Mouse (Mus musculus): ENCODE measurements around the gene Mnd1. TPM values are rescaled to one million over a fixed set of nuclear protein-coding genes. Genes with fewer than 3 reads are reported as not detected.

Mnd1 gene
- polyA plus RNA-seq, 1 experiment from 2014 or later, result 8.7 TPM

DNA sequence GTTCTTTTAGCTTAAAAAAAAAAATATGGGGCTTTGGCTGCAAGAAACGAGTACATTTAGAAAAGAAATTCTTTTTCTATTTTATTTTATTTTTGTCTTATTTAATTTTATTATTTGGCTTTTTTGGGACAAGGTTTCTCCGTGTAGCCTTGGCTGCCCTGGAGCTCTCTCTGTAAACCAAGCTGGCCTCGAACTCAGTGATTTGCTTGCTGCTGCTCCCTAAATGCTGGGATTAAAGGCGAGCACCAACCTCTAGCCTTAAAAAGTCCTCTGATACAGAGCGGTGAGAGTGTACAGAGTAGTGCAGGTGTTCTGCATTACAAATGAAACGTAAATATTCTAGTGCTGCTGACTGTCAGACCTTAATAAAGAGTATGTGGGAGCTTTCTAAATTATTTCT lies 519 bp upstream of the Mnd1 start:
- no peaks in the 10 kb centered on the region for H3K36me3 ChIP-seq
- WGBS (ENCODE audit: insufficient replicate concordance), result 57% methylated on average over 6 of the region's 6 CpGs
- no peaks in the 10 kb centered on the region for H3K27me3 ChIP-seq

DNA sequence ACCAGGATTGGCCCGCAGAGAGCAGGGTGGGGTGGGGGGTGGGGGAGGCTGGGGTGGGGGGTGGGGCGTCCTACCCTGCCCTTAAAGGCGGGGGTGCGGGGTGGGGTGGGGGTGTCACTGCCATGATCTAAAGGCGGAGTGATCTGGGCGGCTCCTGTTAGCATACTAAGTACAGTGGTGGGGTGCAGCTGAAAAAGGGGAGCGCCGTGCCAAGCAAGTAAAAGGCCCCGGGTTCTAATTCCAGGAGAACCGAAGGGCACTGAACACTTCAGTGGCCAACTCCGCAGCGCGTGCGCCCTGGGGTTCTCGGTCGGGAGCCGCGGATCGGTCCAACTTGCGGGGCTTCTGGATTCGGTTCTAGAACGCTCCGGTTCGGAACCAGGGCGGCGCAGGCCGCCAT lies 440 bp downstream of the Mnd1 start:
- peak overlapping the region; percentile 74 for H3K4me3 ChIP-seq (replicated peaks)
- peak overlapping the region; percentile 89 for H3K27ac ChIP-seq
- H3K4me1 ChIP-seq (replicated peaks), result peaks cover 19% of the 10 kb centered on the region
- DNase-seq, result no peak
- H3K27me3 ChIP-seq, result no peaks in the 10 kb centered on the region
- peak overlapping the region; percentile 92 for H3K9ac ChIP-seq
- no peaks in the 10 kb centered on the region for H3K36me3 ChIP-seq
- peak overlapping the region; percentile 100 for H3K4me2 ChIP-seq
- ATAC-seq (ENCODE audit: low read depth), result peak; percentile 77
- under 1% methylated on average over 25 of the region's 27 CpGs for WGBS (ENCODE audit: insufficient replicate concordance)
- no peaks in the 10 kb centered on the region for H3K9me3 ChIP-seq (replicated peaks)

More for the DNA sequence above, 519 bp upstream of the Mnd1 start:
- Histone ChIP-seq H3K4me2 (peak overlapping the region; percentile 100), H3K9me3 (replicated peaks) (no peaks in the 10 kb centered on the region), H3K4me3 (replicated peaks) (peak overlapping the region; percentile 74), H3K9ac (no peak overlapping the region), H3K4me1 (replicated peaks) (peaks cover 19% of the 10 kb centered on the region), H3K27ac (no peak overlapping the region)
- ATAC-seq (ENCODE audit: low read depth) (no peak), DNase-seq (no peak)

DNA sequence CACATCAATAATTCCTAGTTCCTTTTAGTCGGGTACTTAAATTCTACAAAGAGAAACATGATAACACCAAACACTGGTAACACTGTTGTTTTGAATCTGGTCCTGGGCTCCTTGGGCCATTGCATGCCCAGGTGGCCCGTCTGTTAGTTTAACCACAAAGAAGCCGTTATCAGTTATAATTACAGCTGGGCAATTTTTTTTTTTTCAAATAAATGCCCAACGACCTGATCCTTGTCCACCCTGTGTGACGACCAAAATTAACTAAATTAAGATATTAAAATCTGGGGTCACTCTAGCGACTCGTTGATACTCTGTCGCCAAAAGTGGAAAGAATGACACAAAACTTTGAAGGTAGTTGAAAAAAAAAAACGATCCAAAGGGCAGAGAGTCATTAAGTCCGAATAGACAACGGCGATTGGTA lies 855 bp downstream of the Mnd1 start:
- no peak for ATAC-seq (ENCODE audit: low read depth)
- no peak for DNase-seq
- Histone ChIP-seq H3K36me3 (no peaks in the 10 kb centered on the region), H3K27ac (peak overlapping the region; percentile 73), H3K4me3 (replicated peaks) (peak overlapping the region; percentile 74), H3K9me3 (replicated peaks) (no peaks in the 10 kb centered on the region), H3K9ac (peak overlapping the region; percentile 92), H3K27me3 (no peaks in the 10 kb centered on the region), H3K4me1 (replicated peaks) (peaks cover 19% of the 10 kb centered on the region), H3K4me2 (peak overlapping the region; percentile 100)
- 4% methylated on average over 12 of the region's 12 CpGs for WGBS (ENCODE audit: insufficient replicate concordance)

DNA sequence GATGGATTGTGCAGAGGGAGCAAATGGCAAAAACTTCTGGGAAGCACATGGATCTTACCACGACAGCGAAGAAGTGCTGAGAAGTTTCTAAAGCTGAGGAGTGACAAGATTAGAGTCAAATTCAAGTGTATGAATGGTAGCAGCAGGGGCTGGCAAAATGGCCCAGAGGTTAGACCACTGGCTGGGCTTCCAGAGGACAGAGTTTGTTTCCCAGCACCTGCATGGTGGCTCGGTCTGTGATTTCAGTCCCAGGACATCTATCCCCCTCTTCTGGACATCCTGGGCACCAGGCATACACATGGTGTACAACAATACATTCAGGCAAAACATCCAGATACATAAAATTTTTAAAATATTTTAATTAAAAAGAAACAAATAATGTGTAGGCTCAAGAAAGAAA lies 5.8 kb downstream of the Mnd1 start:
- Histone ChIP-seq H3K9me3 (replicated peaks) (0 out of 2 replicates have a peak, but pooled peaks cover 2% of the 10 kb centered on the region), H3K27me3 (no peaks in the 10 kb centered on the region), H3K4me3 (replicated peaks) (no peak overlapping the region), H3K36me3 (0 out of 2 replicates have a peak, but pooled peaks cover 3% of the 10 kb centered on the region), H3K9ac (no peak overlapping the region), H3K27ac (no peak overlapping the region), H3K4me1 (replicated peaks) (peaks cover 6% of the 10 kb centered on the region), H3K4me2 (no peak overlapping the region)
- ATAC-seq (ENCODE audit: low read depth), result no peak
- DNase-seq, result no peak
- WGBS (ENCODE audit: insufficient replicate concordance), result 81% methylated on average over 3 of the region's 3 CpGs

- H3K4me3 ChIP-seq (replicated peaks), result no peak overlapping the region
- ATAC-seq (ENCODE audit: low read depth), result no peak
Observed at GRCm38 (mm10) chr3:84140947-84141346, 14.6 kb downstream of the Mnd1 start.

GRCm38 (mm10) chr3:84136509-84136908 lies 19.1 kb downstream of the Mnd1 start:
- Histone ChIP-seq H3K4me2 (no peak overlapping the region), H3K4me3 (replicated peaks) (no peak overlapping the region), H3K4me1 (replicated peaks) (peaks cover 26% of the 10 kb centered on the region), H3K36me3 (no peaks in the 10 kb centered on the region), H3K27me3 (no peaks in the 10 kb centered on the region), H3K9me3 (replicated peaks) (no peaks in the 10 kb centered on the region), H3K27ac (no peak overlapping the region), H3K9ac (no peak overlapping the region)
- ATAC-seq (ENCODE audit: low read depth) (peak; percentile 68), DNase-seq (no peak)
- WGBS (ENCODE audit: insufficient replicate concordance), result 44% methylated on average over 7 of the region's 7 CpGs

More at GRCm38 (mm10) chr3:84140947-84141346, 14.6 kb downstream of the Mnd1 start:
- Histone ChIP-seq H3K9me3 (replicated peaks) (no peaks in the 10 kb centered on the region), H3K27ac (no peak overlapping the region), H3K9ac (no peak overlapping the region), H3K36me3 (no peaks in the 10 kb centered on the region), H3K27me3 (no peaks in the 10 kb centered on the region), H3K4me2 (no peak overlapping the region), H3K4me1 (replicated peaks) (peaks cover 15% of the 10 kb centered on the region)
- DNase-seq, result no peak
- WGBS (ENCODE audit: insufficient replicate concordance), result 73% methylated on average over 7 of the region's 7 CpGs

GRCm38 (mm10) chr3:84135933-84136332 lies 19.7 kb downstream of the Mnd1 start:
- peak overlapping the region; percentile 31; the same call in 1 of the 2 replicates for H3K27ac ChIP-seq
- no peaks in the 10 kb centered on the region for H3K36me3 ChIP-seq
- 57% methylated on average over 6 of the region's 6 CpGs for WGBS (ENCODE audit: insufficient replicate concordance)
- H3K27me3 ChIP-seq, result no peaks in the 10 kb centered on the region
- ATAC-seq (ENCODE audit: low read depth) (peak; percentile 19), DNase-seq (no peak)
- H3K9me3 ChIP-seq (replicated peaks), result no peaks in the 10 kb centered on the region
- H3K4me2 ChIP-seq, result peak overlapping the region; percentile 49
- H3K4me1 ChIP-seq (replicated peaks), result peaks cover 26% of the 10 kb centered on the region
- H3K4me3 ChIP-seq (replicated peaks), result peak overlapping the region; percentile 25; the same call in 1 of the 2 replicates
- 0 out of 2 replicates have a peak overlapping the region, but pooled peaks have one; percentile 2 for H3K9ac ChIP-seq

DNA sequence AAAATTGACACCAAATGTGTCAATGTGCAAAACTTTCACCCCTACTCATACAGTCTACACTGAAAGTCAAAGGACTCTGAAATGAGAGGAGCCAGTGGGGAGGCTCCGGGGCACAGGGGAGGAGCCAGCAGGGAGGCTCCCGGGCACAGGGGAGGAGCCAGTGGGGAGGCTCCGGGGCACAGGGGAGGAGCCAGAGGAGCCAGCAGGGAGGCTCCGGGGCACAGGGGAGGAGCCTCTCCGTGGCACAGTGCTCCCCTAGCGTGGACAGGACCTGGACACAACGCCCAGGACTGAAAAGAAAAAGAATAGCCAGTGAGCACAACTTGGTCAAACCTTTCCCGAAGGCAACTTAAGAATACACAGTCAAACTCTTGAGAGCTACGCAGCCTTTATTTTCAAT lies 20.2 kb downstream of the Mnd1 start:
- Histone ChIP-seq H3K4me1 (replicated peaks) (peaks cover 26% of the 10 kb centered on the region), H3K9me3 (replicated peaks) (no peaks in the 10 kb centered on the region), H3K27me3 (no peaks in the 10 kb centered on the region), H3K36me3 (no peaks in the 10 kb centered on the region), H3K4me2 (peak overlapping the region; percentile 49), H3K4me3 (replicated peaks) (peak overlapping the region; percentile 25), H3K27ac (0 out of 2 replicates have a peak overlapping the region, but pooled peaks have one; percentile 31), H3K9ac (0 out of 2 replicates have a peak overlapping the region, but pooled peaks have one; percentile 2)
- 25% methylated on average over 9 of the region's 9 CpGs for WGBS (ENCODE audit: insufficient replicate concordance)
- ATAC-seq (ENCODE audit: low read depth) (peak; percentile 100), DNase-seq (peak; percentile 78)

GRCm38 (mm10) chr3:84131369-84131768 lies 24.2 kb downstream of the Mnd1 start:
- no peak overlapping the region for H3K9ac ChIP-seq
- H3K9me3 ChIP-seq (replicated peaks), result no peaks in the 10 kb centered on the region
- no peak for ATAC-seq (ENCODE audit: low read depth)
- H3K36me3 ChIP-seq, result no peaks in the 10 kb centered on the region
- peaks cover 22% of the 10 kb centered on the region for H3K4me1 ChIP-seq (replicated peaks)
- DNase-seq, result no peak
- no peak overlapping the region for H3K27ac ChIP-seq
- H3K27me3 ChIP-seq, result no peaks in the 10 kb centered on the region
- no peak overlapping the region for H3K4me2 ChIP-seq
- WGBS (ENCODE audit: insufficient replicate concordance), result 73% methylated on average over 3 of the region's 3 CpGs
- no peak overlapping the region for H3K4me3 ChIP-seq (replicated peaks)

DNA sequence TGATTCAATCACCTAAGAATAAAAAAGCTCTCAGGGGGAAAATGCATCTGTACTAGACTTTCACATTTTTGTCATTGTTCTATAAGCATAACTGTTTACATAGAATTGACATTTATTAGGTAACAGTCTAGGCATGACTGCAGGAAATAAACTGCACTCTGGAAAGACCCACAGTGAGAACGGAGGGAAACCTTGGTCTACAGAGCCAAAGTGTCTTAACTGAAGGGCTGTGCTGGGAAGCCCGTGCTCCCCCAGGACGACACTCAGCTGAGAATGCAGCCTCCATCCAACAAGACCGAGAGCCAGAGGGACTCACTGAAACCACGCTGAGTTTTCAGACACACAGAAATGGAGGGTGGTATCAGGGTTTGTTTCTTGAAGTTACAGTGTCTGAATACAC lies 24.8 kb downstream of the Mnd1 start:
- H3K4me1 ChIP-seq (replicated peaks), result peaks cover 16% of the 10 kb centered on the region
- no peaks in the 10 kb centered on the region for H3K27me3 ChIP-seq
- no peak for DNase-seq
- H3K4me3 ChIP-seq (replicated peaks), result no peak overlapping the region
- no peak for ATAC-seq (ENCODE audit: low read depth)
- H3K27ac ChIP-seq, result no peak overlapping the region
- H3K4me2 ChIP-seq, result no peak overlapping the region
- 63% methylated on average over 5 of the region's 5 CpGs for WGBS (ENCODE audit: insufficient replicate concordance)
- no peak overlapping the region for H3K9ac ChIP-seq
- H3K36me3 ChIP-seq, result no peaks in the 10 kb centered on the region
- no peaks in the 10 kb centered on the region for H3K9me3 ChIP-seq (replicated peaks)

DNA sequence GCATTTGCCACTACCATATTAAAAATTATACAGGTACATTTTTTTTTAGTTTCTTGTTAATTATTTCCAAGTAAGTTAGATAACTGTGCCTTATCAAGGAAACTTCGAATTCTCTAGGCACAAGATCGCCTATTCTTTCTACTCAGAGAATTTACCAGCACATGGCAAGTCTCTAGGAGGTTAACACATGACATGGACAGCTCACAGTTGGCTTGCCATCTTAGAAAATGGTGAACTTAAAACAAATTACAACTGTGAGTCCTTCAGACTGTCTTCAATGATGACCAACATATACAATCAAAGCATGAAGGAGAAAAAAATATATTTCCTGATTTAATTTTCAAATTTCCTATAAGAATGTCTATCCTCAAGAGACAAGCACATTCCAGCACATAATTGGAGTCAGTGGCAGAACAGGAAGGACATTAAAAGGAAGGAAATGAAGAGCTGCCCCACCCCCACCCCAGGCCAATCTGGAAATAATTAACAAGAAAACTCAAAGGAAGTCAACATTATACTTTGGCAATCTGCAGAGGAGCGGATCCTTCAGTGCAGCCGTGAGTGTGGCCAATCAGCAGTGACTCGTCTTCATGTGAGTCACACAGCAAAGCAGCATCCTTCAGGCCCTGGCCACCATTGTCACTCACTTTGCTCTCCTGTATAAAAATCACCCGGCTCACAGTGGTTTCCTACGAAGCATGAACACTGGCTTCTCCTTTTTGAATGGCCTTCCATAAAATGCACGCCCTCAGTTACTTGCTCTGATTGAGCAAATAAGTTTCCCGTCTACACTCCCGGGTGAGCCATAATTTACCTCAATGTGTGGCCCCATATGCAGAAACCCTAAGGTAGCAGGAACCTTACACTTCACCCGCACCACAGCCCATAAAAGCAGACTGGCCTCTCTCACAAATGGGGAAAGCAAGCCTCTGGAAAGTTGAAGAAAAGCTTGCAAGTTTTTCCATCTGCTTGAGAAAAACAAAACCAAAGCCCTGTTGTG lies 26.4 kb downstream of the Mnd1 start:
- Histone ChIP-seq H3K9ac (no peak overlapping the region), H3K27me3 (no peaks in the 10 kb centered on the region), H3K4me2 (no peak overlapping the region), H3K36me3 (no peaks in the 10 kb centered on the region), H3K4me3 (replicated peaks) (no peak overlapping the region), H3K9me3 (replicated peaks) (no peaks in the 10 kb centered on the region), H3K4me1 (replicated peaks) (peaks cover 7% of the 10 kb centered on the region; the same call in 1 of the 2 replicates), H3K27ac (no peak overlapping the region)
- WGBS (ENCODE audit: insufficient replicate concordance), result 53% methylated on average over 11 of the region's 11 CpGs
- ATAC-seq (ENCODE audit: low read depth) (no peak), DNase-seq (no peak)
